Mouse (Mus musculus): ENCODE measurements at regions not wholly inside any gene's neighbourhood (a gene's known extent, or its start where the extent isn't known, plus 50 kb on each side); places are given as distances from the start of the nearest gene placed in this dataset.

DNA sequence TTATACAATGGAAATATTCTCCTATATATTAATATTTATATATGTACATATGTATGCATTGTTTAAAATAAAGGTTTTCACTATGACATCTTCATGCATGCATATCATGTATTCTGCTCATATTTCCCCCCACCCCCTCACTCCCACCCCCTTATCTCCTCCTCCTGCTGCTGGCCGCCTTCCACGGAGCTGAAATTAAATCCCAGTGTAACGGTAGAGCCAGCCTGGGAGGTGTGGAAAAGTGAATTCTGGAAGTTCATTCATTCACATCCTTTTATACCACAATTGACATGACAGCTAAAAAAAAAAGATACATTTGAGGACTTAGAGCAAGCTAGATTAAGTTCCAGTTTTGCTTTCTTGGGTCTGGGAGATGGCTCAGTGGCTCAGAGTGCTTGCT lies 85.7 kb upstream of the Rbpj start:
- ATAC-seq (ENCODE audit: poor library complexity, severe bottlenecking), result no peak

DNA sequence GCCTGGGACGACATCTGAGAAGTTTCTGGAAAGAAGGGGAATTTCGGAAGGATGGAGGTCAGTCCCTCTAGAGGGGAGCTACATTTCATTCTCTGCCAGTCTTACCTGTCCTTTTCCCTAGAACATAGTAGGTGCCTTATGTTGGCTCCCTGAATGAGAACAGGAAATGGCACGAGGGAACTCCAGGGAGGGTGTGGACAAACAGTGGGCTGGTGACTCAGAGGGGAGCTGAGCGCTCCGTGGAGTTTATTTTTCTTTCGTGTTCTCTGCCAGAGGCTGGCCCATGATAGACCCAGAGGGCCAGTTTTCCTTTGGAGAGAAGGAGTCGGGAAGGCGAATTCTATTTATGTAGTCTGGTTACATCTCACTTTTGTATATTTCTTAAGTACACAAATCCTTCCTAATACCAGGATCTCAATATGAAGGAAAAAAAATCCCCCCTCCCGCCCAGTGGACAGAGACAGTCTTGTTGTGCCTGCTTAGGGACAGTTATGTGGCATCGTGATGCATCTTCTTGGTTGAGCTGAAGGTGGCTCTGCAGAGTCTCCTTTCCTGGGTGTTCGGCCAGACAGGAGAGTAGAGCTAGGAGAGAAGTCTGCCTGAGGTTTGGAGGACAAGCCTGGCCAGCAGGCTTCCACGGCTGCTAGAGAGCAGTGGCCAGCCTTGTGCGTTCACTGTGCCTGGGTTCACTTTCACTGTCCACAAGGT lies 84.3 kb upstream of the Rbpj start:
- ATAC-seq (ENCODE audit: poor library complexity, severe bottlenecking), result no peak

DNA sequence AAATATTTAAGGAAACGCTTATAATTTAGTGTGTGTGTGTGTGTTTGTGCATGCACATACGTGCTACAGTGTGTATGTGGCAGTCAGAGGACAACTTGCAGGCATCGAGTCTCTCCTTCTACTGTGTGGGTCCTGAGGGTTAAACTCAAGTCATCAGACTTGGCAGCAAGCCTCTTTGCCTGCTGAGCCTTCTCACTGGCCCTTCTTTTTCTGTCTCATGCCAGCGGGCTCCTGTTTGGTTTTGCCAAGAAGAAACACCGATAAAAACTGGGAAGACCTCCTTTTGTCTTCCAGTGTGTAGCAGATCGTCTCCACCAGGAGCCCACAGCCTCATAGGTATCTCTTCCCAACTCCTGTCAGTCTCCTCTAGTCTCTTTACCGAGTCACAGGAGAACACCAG lies 81.9 kb upstream of the Rbpj start:
- ATAC-seq (ENCODE audit: poor library complexity, severe bottlenecking), result no peak

DNA sequence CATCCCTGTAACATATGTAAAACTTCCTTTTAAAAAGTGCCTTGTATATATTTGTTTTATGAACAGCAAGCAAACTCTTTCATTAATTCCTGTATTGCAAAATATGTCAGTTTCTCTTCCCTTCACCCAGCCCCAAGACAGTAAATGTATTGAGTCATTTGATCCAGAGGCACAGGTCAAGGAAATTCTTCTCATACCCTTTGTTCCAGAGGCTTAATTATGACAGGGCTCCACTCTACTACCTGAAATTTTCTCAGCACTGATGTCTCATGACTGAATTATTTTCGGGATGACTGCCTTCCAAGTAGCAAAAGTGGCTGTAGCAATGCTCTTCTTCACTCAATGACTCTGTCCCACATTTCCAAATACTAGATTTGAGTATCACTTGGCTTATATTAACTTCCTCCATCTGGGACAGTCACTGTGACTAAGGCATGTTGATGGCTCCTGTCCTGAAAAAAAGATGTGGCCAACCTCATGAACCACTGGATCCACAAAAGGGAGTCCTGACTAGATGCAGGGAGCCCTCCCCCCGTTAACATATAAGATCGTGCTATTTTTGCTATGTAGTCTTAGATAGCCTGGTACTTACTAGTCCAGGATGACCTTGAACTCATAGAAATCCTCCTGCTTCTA lies 80.3 kb upstream of the Rbpj start:
- peak; percentile 73 for ATAC-seq (ENCODE audit: poor library complexity, severe bottlenecking)

DNA sequence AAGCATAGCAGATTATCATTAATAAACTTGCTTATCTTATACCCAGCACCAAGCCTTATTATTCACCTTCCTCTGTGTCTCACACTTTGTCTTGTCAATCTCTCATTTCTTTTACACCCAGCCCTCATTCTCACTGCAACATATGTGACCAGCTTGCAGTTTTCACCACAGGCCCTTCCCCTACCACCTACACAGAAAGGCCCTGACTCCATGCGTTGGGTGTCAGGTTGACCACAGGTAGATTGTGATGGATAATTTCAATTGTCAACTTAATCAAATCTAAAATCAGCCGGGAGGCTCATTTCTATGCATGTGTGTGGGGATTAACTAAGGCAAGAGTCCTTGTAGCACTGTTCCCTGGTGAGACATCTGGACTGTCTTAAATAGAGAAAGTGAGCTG lies 72.4 kb upstream of the Rbpj start:
- peak; percentile 54 for ATAC-seq (ENCODE audit: poor library complexity, severe bottlenecking)

DNA sequence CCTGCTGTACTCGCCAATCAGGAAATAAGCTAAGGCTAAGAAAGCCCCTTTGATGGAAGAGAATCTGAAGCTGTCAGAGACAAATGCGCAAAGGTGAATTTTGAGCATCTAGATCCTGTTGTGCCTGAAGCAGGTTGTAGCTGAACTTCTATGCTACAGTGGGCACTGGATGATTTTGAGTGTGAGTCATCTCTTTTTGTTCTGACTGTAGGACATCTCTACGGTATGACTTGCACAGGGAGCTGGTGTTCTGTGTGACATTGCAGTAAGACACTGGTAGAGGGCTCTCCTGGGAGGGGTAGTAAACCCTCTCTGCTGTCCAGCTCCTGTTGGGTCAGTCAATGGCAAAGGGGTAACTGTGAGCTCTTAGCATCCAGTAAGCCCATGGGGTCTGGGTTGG lies 71.4 kb upstream of the Rbpj start:
- no peak for ATAC-seq (ENCODE audit: poor library complexity, severe bottlenecking)

DNA sequence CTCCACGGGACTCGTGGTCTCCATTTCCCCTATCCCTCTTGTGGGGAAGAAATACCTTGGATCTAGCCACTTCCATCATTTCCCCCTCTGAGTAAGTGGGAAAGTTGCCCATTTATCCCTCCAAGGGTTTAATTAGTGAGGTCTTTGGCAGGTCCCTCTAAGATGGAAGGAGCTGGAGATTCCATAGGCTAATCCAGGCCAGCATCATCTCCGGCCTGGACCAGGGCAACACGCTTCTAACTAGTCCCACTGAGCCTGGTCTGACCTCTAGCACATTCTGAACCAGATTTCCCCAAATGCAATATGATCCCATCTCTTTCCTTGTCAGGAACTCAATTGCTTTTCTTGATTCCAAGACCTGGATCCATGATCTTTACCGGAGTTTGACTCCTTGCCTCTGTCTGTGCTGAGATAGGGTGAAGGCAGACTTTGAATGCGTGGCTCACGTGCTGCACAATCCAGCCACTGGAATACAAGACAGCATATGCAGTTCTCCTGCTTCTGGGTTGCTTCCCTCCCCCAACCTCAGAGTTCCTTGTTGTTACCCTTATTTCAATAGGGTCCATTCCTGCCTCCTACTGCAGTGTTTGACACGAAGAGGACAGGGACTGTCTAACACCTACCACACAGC lies 67.4 kb upstream of the Rbpj start:
- ATAC-seq (ENCODE audit: poor library complexity, severe bottlenecking), result no peak

DNA sequence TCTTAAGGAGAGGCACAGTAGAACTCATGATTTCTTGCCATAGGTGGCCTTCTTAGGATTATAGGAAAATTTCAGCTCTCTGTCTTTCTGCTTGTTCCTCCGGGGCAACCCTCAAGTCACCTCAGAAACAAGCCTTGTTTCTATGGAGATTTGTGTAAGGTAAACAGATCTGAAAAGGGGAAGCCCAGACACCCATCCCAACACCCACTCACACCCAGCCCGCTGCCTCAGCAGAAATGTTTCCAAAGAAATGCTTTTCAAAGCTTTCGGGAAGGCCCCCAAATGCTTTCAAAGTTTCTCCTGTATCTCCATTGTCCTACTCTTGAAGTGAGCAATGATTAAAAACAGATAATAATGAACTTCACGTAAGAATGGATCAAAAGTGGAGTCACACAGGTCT lies 64.9 kb upstream of the Rbpj start:
- peak; percentile 81 for ATAC-seq (ENCODE audit: poor library complexity, severe bottlenecking)

DNA sequence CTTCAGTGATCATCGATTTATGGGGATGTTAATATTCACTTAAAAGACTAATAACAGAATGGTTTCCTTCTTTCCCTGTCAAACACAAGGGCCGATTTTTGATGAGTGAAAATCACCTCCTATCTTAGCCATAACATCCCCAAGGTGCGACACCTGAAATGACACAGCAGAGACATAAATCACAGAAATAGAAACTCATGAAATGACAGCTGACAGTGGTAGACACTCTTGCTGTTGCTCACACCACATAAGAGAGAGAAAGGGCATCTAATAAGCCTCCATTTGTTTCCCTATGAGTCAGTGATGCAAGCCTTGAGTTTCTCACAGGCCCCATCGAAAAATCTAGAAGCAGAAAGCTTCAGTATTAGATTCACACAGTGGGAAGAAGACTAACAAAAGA lies 63.9 kb upstream of the Rbpj start:
- ATAC-seq (ENCODE audit: poor library complexity, severe bottlenecking), result no peak

DNA sequence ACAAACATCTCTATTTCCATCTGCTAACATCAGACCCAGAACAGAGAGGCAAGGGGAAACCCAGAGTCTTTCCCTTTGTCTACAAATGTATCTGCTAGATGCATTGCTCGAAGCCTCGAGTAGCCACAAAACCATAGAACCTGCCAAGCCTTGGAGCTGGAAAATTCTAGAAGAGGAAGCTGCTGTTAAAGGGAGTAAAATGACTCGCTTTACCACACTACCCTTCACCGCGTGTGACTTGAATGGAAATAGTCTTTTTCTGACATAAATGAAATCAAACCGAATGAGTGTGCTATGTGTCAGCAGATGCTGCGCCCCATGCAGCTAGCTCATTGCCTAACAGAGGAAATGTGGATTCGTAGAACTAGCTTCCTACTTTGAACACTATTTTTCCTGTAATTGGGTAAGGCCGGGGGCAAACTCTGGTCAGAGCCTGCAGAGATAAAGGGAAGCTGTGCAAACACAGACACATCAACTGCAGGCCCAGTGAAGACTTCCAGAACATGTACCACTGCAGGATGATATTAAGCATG lies 63.3 kb upstream of the Rbpj start:
- ATAC-seq (ENCODE audit: poor library complexity, severe bottlenecking), result peak; percentile 85

DNA sequence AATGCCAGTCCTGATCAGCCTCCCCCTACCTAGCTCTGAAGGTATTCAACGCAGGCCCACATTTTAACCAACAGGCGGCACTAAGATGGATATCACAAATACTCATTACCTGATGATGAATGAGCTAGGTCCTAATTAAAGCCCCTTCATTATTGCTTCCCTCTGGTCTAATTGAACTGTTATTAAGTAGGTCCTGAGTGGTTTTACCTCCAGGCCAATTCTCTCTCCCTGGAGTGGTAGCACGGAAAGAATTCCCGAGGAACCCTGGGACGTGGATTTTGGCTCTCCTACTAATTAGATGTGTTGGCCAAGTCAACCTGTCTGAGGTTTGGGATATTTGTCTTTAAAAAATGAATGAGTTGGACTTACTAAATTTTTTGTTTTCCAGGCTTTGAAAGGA lies 60.0 kb upstream of the Rbpj start:
- ATAC-seq (ENCODE audit: poor library complexity, severe bottlenecking), result no peak

DNA sequence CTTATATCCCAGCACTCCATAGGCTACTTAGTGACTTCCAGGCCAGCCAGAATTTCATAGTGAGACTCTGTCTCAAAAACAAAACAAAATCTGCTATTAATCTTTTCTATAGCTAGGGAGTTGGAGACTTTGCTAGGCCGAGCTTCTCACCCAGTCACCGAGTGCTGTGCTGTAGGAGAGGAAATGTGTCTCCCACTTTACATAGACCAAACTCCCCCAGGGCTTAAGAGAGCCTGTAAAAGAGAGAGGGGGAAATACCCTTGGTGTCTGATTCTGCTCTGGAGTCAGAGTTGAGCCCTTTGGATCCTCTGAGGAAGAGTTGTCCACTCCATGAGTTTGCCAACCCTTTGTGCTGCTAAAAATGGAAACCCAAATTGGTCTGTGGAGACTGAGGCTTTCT lies 58.3 kb upstream of the Rbpj start:
- ATAC-seq (ENCODE audit: poor library complexity, severe bottlenecking), result no peak

DNA sequence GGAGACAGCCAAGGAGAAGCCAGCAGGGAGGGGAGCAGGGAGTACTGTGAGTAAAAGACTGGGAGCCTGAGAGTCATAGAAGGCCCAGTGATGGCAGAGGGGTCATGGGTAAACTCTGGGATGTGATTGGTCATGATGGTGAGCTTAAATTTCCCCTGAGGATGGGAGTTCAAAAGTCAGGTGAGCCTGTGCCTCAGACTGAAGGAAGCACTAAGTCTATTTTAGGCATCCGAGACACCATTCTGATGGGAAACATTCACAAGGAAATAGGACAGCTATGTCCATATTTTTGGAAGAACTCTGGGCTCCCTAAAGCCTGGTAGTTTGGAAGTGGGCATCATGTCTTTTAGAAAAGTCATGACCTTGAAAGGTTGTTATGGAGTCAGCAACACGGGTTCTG lies 57.7 kb upstream of the Rbpj start:
- ATAC-seq (ENCODE audit: poor library complexity, severe bottlenecking), result no peak

DNA sequence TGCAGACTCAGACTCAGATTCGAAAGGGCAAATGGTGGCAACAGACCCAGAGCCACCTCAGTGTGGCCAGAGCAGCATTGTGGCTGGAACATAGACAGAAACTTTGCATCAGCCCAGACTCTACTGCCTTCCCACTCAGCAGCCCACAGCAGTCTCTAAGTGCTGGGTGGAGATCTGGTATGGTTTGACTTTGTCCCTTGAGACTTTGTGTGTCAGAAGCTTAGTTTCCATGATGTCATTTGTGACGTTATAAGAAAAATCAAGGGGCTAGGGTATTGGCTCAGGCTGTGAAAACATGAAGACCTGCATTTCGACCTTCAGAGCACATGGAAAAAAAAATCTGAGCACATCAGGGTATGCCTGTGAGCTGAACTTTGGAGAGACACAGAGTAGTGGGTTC lies 56.2 kb upstream of the Rbpj start:
- ATAC-seq (ENCODE audit: poor library complexity, severe bottlenecking), result no peak

DNA sequence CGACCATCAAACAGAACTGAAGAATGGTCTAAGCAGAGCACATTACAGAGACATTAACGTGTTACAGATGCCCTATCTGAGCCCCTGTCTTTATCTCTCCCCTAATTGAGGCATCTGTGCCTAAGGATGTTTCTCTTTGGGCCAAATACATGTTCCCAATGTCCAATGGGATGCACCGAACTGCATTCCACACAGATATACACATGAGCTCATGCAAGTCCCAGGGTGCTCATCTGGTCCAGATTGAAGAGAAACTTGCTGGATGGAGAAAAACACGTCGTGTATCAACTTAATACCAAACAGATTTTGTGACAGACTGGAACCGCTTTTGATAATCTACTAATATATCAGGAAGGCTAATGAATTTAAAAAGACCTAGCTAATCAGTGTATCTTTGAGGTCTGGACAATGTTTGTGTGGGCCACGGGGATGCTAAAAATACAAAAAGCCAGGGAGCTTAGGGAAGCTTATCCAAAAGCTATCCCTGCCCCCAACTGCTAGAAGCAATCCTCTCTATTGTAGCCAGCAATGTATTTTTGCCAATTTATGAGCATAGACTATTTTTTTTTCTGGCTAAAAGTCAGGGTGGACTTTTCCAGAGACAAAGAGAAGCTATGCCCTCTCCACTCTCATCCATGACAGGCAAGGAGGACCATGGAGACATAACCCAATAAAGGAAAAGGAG lies 53.4 kb upstream of the Rbpj start:
- ATAC-seq (ENCODE audit: poor library complexity, severe bottlenecking), result no peak

DNA sequence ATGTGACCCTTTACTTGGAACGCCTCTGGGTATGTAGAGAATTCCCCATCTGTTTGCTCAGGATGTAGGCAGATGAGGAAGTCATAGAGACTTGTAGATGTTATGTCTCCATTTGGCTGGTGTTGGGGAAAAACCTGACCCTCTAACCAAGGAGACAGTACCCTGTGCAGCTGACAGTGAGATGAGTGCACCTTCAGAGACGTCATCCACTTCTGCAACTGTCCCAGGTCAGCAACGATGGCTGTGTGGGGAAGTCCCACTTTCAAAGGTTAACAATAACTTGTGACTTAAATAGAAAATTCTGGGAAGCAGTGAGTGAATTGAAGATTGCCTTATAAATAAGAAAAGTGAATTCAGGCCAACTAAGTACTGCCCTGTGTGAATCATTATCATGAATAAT lies 52.3 kb upstream of the Rbpj start:
- ATAC-seq (ENCODE audit: poor library complexity, severe bottlenecking), result no peak

DNA sequence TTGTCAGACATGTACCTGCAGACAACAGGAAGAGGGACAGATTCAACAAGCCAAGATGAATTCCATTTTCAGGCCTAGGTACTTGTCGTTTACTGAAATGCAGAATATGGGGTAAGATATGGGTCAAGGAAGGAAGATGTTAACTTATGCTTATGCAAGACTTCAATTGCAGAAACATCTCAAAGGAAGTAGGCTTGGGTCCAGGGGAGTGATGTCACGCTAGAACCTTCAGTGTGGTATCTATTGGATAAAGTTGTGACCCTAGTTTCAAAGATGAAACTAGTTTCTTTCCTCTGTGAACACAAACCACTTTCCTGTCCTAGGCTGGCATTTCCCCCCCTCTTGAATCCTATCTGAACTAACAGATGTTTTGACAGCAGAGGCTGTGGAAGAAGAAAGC lies 50.5 kb upstream of the Rbpj start:
- ATAC-seq (ENCODE audit: poor library complexity, severe bottlenecking), result peak; percentile 91

Measured in megakaryocyte, adult 5-6 weeks (primary cell).